Mouse (Mus musculus) midbrain, embryonic 11.5 days (tissue): ENCODE measurements at regions not wholly inside any gene's neighbourhood (a gene's known extent, or its start where the extent isn't known, plus 50 kb on each side); places are given as distances from the start of the nearest gene placed in this dataset.

Experiments used
- ATAC-seq: fragments of 200-750 bp; cut with Nextera tagmentation; 2 replicates; pipeline ENCODE4 v1.8.0; 2017; ENCODE audit warnings: moderate TSS enrichment, moderate library complexity; ENCODE audit not compliant: low FRiP score
- DNase-seq: peaks from one replicate; pipeline ENCODE4 v3.0.0; 2015; ENCODE audit warnings: low spot score; ENCODE audit errors: missing footprints
- H3K27ac ChIP-seq: fragments of 300-500 bp; sonication (generic); 2 replicates; pipeline ENCODE4 v1.5.1; 2014; ENCODE audit warnings: low read depth, low read length
- H3K27me3 ChIP-seq: fragments of 300-500 bp; sonication (generic); 2 replicates; pipeline ENCODE4 v1.6.1; 2014; ENCODE audit warnings: mild to moderate bottlenecking, low read length, moderate library complexity, mixed read lengths; ENCODE audit not compliant: control insufficient read depth, insufficient read depth
- H3K36me3 ChIP-seq: fragments of 300-500 bp; sonication (generic); 2 replicates; pipeline ENCODE4 v1.6.1; 2014; ENCODE audit warnings: mild to moderate bottlenecking, low read length, moderate library complexity, mixed read lengths; ENCODE audit not compliant: control insufficient read depth, insufficient read depth
- H3K4me1 ChIP-seq: fragments of 300-500 bp; sonication (generic); 2 replicates; pipeline ENCODE4 v1.6.1; 2014; ENCODE audit warnings: low read length; ENCODE audit not compliant: control insufficient read depth, insufficient read depth
- H3K4me2 ChIP-seq: fragments of 300-500 bp; sonication (generic); 2 replicates; pipeline ENCODE4 v1.6.1; 2014; ENCODE audit warnings: mild to moderate bottlenecking, moderate library complexity
- H3K4me3 ChIP-seq: fragments of 300-500 bp; sonication (generic); 2 replicates; pipeline ENCODE4 v1.5.1; 2014; ENCODE audit warnings: low read depth, low read length
- H3K9ac ChIP-seq: fragments of 300-500 bp; sonication (generic); 2 replicates; pipeline ENCODE4 v1.6.1; 2014; ENCODE audit warnings: low read length
- H3K9me3 ChIP-seq: fragments of 300-500 bp; sonication (generic); 2 replicates; pipeline ENCODE4 v1.6.1; 2016; ENCODE audit warnings: low read length; ENCODE audit not compliant: control insufficient read depth
- whole genome bisulfite sequencing: fragments of 180-500 bp; shearing (Covaris S2); extraction: QIAGEN DNeasy Blood & Tissue Kit; methylation state at CpG from one replicate; pipeline ENCODE4 v1.1.7; 2014; 5-methylcytosine and 5-hydroxymethylcytosine counted together

DNA sequence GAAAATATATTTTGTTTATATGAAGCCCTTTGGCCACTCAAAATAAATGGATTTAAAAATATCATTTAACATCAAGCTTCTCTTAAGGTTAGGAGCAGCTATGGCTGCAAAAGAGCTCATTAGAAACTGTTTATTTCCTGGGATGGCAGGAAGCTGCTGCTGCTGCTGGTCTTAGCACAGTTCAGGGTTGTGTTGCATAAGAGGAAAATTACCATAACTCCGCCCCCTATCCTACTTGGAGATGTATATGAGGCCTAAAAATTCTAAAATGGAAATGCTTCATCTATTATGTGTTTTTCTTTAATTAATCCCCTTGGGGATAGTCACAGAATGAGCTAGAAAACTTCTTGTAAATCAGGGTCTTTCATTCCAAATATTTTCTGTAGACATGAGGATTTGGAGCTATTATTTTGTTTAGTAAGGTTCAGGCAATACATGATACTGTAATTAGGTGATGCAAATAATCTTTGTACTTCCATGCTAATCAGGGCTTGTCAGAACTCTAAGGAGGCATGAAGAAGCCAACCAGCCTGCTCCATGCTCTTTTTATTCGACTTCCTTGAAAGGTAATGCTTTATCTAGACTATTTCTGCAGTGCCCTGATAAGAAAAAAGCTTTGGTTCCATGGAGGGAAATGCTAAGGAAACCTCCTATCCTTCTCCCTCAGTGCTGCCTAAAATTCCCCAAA lies 85.6 kb upstream of the Abcb5 start:
- WGBS = 64% methylated on average over 2 of the region's 2 CpGs
- peak; percentile 66 for ATAC-seq
- no peaks in the 10 kb centered on the region for H3K9me3 ChIP-seq
- H3K27ac ChIP-seq = no peak overlapping the region
- no peak overlapping the region for H3K4me3 ChIP-seq
- no peaks in the 10 kb centered on the region for H3K27me3 ChIP-seq
- no peak overlapping the region for H3K9ac ChIP-seq
- no peak overlapping the region for H3K4me2 ChIP-seq
- H3K36me3 ChIP-seq = no peaks in the 10 kb centered on the region
- DNase-seq = no peak
- H3K4me1 ChIP-seq = no peaks in the 10 kb centered on the region

- no peaks in the 10 kb centered on the region for H3K36me3 ChIP-seq
- 96% methylated on average over 3 of the region's 3 CpGs for WGBS
- H3K9ac ChIP-seq = no peak overlapping the region
- DNase-seq = no peak
- no peak overlapping the region for H3K4me3 ChIP-seq
- H3K9me3 ChIP-seq = no peaks in the 10 kb centered on the region
- no peaks in the 10 kb centered on the region for H3K27me3 ChIP-seq
- H3K4me1 ChIP-seq = no peaks in the 10 kb centered on the region
- no peak overlapping the region for H3K4me2 ChIP-seq
- ATAC-seq = no peak
- no peak overlapping the region for H3K27ac ChIP-seq
These were observed 72.1 kb upstream of the Abcb5 start for GRCm38 (mm10) chr12:119038306-119038705.

- H3K27ac ChIP-seq = no peak overlapping the region
- DNase-seq = no peak
- WGBS = 83% methylated on average over 4 of the region's 4 CpGs
These were observed 68.6 kb upstream of the Abcb5 start for GRCm38 (mm10) chr12:119034828-119035227.

DNA sequence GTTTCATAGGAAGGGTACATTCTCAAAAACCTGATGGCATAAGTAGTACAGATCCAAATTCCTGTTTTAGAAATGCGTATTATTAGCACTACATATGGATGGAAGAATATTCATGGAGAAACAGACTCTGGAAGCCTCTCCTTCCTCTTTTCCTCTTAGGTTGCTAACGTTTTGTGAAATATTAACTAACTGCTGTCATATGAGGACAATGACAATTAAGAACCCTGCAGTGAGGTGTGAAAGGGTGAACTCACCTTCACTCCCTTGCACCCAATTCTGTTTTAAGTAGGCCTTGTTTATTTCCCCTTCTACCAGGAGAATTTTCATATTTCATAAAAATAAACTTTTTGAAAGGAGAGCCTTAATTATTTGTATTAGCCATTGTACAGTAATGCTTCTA lies 62.5 kb upstream of the Abcb5 start:
- no peak overlapping the region for H3K27ac ChIP-seq
- H3K36me3 ChIP-seq = no peaks in the 10 kb centered on the region
- DNase-seq (no peak), ATAC-seq (no peak)
- H3K27me3 ChIP-seq = no peaks in the 10 kb centered on the region
- H3K4me1 ChIP-seq = no peaks in the 10 kb centered on the region
- no peak overlapping the region for H3K4me2 ChIP-seq
- no peak overlapping the region for H3K9ac ChIP-seq
- H3K4me3 ChIP-seq = no peak overlapping the region
- H3K9me3 ChIP-seq = no peaks in the 10 kb centered on the region
- WGBS = 85% methylated on average over 2 of the region's 2 CpGs

More at GRCm38 (mm10) chr12:119034828-119035227, 68.6 kb upstream of the Abcb5 start:
- no peak for ATAC-seq
- Histone ChIP-seq H3K4me1 (no peaks in the 10 kb centered on the region), H3K9me3 (no peaks in the 10 kb centered on the region), H3K9ac (no peak overlapping the region), H3K27me3 (no peaks in the 10 kb centered on the region), H3K4me3 (no peak overlapping the region), H3K4me2 (no peak overlapping the region), H3K36me3 (no peaks in the 10 kb centered on the region)

DNA sequence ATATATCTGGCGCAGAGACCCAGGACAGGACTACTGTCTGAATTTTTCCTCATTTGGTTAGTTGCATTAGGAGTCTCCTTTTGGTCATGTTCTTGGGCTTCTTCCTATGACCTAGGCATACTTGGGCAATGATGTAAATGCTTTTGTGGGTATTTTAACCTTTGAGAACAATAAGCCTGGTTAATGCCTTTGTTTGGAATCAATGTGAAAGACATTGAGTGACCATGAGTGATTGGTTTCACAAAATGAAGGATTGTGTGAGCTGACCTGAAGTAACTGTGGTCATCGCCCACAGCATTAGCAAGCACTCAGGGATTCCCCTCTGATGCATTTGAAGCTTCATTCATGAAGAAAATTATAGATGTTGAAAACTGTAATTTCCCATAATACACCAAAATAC lies 61.9 kb upstream of the Abcb5 start:
- 69% methylated on average over 2 of the region's 2 CpGs for WGBS
- Histone ChIP-seq H3K36me3 (no peaks in the 10 kb centered on the region), H3K9ac (no peak overlapping the region), H3K4me3 (no peak overlapping the region), H3K27ac (no peak overlapping the region), H3K4me1 (no peaks in the 10 kb centered on the region), H3K27me3 (no peaks in the 10 kb centered on the region), H3K9me3 (no peaks in the 10 kb centered on the region), H3K4me2 (no peak overlapping the region)
- DNase-seq (no peak), ATAC-seq (0 out of 2 replicates have a peak, but pooled peaks have one; percentile 22)

DNA sequence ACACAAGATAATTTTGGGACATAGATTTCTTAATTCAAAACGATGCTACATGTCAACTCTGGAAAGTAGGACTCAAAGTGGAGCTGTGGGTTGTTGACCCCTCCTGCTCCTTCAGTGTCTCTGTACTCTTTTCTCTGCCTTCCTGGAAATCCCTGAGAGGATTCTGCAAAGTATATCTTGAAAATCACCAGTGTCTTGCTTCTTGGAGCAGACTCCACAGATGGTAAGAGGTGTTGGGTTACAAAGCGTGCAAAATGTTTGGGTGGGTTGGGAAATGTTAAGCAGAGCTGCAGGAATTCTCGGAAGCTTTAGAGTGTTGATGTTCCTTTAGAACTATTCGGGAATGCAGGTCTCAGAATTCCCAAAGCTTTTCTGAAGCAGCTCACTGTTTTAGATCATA lies 61.5 kb upstream of the Abcb5 start:
- ATAC-seq (no peak), DNase-seq (no peak)
- 58% methylated on average over 4 of the region's 4 CpGs for WGBS
- no peaks in the 10 kb centered on the region for H3K27me3 ChIP-seq
- H3K27ac ChIP-seq = no peak overlapping the region
- H3K9ac ChIP-seq = no peak overlapping the region
- H3K4me1 ChIP-seq = no peaks in the 10 kb centered on the region
- H3K9me3 ChIP-seq = no peaks in the 10 kb centered on the region
- H3K36me3 ChIP-seq = no peaks in the 10 kb centered on the region
- no peak overlapping the region for H3K4me3 ChIP-seq
- no peak overlapping the region for H3K4me2 ChIP-seq

GRCm38 (mm10) chr12:119026311-119026710 lies 60.1 kb upstream of the Abcb5 start:
- Histone ChIP-seq H3K36me3 (no peaks in the 10 kb centered on the region), H3K4me3 (no peak overlapping the region), H3K4me2 (no peak overlapping the region), H3K27me3 (no peaks in the 10 kb centered on the region), H3K4me1 (no peaks in the 10 kb centered on the region), H3K9me3 (no peaks in the 10 kb centered on the region), H3K9ac (no peak overlapping the region), H3K27ac (no peak overlapping the region)
- 70% methylated on average over 1 of the region's 1 CpGs for WGBS
- peak; percentile 81 for ATAC-seq
- peak; percentile 91 for DNase-seq

- no peaks in the 10 kb centered on the region for H3K27me3 ChIP-seq
- H3K4me2 ChIP-seq = no peak overlapping the region
- no peak overlapping the region for H3K27ac ChIP-seq
- no peaks in the 10 kb centered on the region for H3K36me3 ChIP-seq
- WGBS = 77% methylated on average over 1 of the region's 1 CpGs
- H3K4me3 ChIP-seq = no peak overlapping the region
- H3K9ac ChIP-seq = no peak overlapping the region
- H3K9me3 ChIP-seq = no peaks in the 10 kb centered on the region
- H3K4me1 ChIP-seq = no peaks in the 10 kb centered on the region
- ATAC-seq = no peak
- no peak for DNase-seq
These were observed 57.8 kb upstream of the Abcb5 start for GRCm38 (mm10) chr12:119024063-119024462.
